Mouse (Mus musculus) heart, adult 18-20 months (tissue): ENCODE data around the gene Art4. TPM values are rescaled to one million over a fixed set of nuclear protein-coding genes. Genes with fewer than 3 reads are reported as not detected.
A peak's percentile ranks its signal among the peaks of the same experiment; 100 is the strongest.

ENCODE experiments used
- DNase-seq, 2 experiments: peaks; one replicate each; pipeline ENCODE4 v3.0.0; 2021 to 2022; ENCODE audit warnings: mixed read lengths in 1 of 2
- total RNA-seq, 2 experiments: library from RNA; stranded (reverse); gene quantifications; 2 replicates each; pipeline ENCODE4 v1.2.3; 2021

Art4 gene
- total RNA-seq, 2 experiments from 2014 or later = 18.7 to 21.8 TPM

- DNase-seq = peak in 1 of 2 experiments; percentile 29
Measured at GRCm38 (mm10) chr6:136827516-136827880, 30.0 kb downstream of the Art4 start, which contains the start of gene BC049715. Gene BC049715 (plus strand): TSS chr6:136827626.

DNA sequence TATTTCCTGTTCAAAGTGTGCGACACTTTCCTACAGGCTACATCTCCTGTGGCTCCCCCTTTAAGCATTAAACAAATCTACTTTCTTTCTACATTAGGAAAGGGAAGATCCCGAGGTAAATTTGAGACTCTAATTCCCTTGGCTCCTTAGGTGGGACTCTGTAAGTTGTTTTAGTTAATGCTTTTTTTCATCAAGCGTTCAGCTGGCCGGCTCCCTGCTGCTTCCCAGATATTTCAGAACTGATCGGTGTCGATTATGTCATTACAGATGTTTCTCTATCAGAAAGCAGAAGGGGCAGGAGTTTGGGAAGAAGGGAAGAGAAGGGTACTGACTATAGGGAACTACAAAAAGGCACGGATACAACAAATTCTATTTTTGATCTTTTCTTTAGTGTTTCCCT lies 30.4 kb downstream of the Art4 start:
- no peak for DNase-seq

- DNase-seq = no peak
Measured at GRCm38 (mm10) chr6:136824987-136825386, 32.5 kb downstream of the Art4 start.

GRCm38 (mm10) chr6:136821086-136821485 lies 36.4 kb downstream of the Art4 start:
- no peak for DNase-seq

GRCm38 (mm10) chr6:136820381-136820780 lies 37.2 kb downstream of the Art4 start:
- peak in 1 of 2 experiments; percentile 18 for DNase-seq

- DNase-seq = no peak
Measured at GRCm38 (mm10) chr6:136817549-136817948, 40.0 kb downstream of the Art4 start.

DNA sequence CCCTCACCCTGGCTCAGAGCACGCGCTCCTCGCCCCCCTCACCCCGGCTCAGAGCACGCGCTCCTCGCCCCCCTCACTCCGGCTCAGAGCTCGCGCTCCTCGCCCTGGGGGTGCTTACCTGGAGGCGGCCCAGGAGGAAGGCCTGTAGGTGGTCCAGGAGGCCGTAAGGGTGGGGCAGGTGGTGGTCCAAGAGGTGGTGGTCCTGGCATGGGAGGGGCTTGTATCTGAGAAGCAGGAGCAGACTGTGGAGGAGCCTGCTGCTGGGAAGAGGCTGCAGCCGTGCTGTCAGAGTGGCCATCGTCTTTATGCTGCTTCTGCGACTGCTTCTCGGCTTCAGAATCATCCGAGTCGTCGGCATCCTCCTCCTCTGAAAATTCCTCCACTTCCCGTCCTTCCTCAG lies 40.7 kb downstream of the Art4 start:
- DNase-seq = no peak

DNA sequence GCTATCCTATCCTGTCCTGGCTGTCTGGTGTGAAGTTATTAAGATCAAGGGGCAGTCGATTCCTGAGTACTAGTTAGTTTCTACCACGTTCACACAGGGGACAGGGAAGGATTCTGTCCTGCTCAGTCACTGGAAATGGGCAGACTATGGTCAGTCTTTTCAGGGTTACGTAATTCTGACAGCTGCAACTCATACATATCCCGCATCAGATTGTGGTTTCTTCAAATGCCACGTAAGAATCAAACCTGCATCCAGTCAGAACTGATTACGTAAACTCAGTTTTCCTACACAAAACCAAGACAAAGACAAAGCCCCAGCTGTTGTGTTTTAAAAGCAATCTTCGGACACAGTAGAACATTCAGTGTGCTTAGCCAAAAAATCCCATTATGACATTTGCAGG lies 42.2 kb downstream of the Art4 start:
- no peak for DNase-seq

GRCm38 (mm10) chr6:136813117-136813516 lies 44.4 kb downstream of the Art4 start:
- peak in 1 of 2 experiments; percentile 20 for DNase-seq

DNA sequence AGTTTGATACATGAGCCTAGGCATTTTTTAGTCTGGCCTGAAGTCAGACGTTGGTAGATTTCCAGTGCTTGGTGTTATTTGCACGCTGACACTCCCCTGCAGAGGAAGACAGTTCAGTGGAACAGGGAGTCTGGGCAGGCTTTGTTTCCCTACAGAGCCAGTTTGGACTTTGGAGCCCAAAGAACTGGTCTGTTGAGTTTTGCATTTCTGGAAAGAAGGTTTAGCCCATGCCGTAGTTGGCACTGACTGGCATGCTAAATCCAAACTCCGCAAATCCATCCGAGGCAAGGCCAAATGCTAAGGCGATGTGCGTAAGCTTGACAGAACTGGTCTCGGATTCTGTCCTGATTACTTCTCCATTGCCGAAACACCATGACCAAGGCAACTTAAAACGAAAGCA lies 46.3 kb downstream of the Art4 start:
- no peak for DNase-seq

DNA sequence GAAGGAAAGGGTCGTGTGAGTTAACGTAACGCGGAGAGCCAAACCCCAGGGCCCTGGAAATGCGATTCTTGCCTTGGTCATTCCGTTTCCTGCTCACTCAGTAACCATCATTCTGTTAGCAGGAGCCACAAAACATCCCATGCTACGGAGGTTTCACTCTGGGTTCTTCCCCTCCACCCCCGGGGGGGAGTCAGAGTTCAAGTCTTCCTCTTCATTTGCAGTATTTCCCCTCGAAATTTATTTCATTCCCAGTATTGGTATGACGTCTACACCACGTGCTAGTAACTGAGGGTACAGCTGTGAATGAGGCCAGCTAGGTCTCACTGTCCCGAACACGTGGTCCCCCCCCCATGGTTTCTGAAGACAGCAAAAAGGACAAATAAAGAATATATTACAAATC lies 47.9 kb downstream of the Art4 start:
- DNase-seq = no peak

- peak; percentile 75 to 76 for DNase-seq
Measured at GRCm38 (mm10) chr6:136809077-136809476, 48.5 kb downstream of the Art4 start.

- DNase-seq = peak; percentile 36 to 56
Measured at GRCm38 (mm10) chr6:136808631-136809046, 48.9 kb downstream of the Art4 start.

DNA sequence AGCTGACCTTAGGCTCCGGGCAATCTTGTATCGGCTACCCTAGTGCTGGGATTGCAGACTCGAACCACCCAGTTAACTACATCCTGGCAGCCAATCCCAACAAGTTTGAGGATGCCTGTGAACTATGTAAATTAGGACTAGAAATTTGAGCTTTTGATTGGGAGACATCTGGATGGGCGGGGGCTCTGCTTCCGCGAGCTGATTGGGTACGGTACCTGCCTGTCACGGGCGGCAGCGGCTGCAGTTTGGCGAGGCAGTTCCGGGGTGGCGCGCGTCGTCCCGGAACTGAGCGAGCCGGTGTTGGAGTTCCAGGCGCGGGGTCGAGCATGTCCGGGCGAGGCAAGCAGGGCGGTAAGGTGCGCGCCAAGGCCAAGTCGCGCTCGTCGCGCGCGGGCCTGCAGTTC lies 49.5 kb downstream of the Art4 start, which contains the start of gene H2afj:
Gene H2afj (plus strand): TSS at position 231 of the 404 bp plus-strand sequence.
- peak; percentile 99 for DNase-seq

GRCm38 (mm10) chr6:136807395-136808013 lies 50.0 kb downstream of the Art4 start:
- no peak for DNase-seq

DNA sequence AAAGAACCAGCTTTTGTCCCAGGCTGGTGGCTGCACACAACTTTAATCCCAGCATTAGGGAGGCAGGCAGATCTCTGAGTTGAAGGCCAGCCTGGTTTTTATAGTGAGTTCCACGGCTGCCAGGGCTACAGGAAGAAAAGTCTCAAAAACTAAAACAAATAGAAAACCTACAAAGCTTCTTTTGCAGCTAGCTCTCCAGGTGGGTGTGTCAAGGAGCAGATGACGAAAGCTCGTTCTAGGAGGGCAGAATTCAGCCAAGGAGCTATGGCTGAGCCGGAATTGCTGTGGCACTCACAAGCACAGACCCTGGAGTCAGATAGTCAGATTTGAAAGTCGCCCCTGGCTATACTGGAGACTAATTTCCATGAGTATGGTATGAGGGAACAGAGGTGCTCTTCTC lies 50.7 kb downstream of the Art4 start:
- no peak for DNase-seq

GRCm38 (mm10) chr6:136805409-136805775 lies 52.1 kb downstream of the Art4 start:
- DNase-seq = no peak

DNA sequence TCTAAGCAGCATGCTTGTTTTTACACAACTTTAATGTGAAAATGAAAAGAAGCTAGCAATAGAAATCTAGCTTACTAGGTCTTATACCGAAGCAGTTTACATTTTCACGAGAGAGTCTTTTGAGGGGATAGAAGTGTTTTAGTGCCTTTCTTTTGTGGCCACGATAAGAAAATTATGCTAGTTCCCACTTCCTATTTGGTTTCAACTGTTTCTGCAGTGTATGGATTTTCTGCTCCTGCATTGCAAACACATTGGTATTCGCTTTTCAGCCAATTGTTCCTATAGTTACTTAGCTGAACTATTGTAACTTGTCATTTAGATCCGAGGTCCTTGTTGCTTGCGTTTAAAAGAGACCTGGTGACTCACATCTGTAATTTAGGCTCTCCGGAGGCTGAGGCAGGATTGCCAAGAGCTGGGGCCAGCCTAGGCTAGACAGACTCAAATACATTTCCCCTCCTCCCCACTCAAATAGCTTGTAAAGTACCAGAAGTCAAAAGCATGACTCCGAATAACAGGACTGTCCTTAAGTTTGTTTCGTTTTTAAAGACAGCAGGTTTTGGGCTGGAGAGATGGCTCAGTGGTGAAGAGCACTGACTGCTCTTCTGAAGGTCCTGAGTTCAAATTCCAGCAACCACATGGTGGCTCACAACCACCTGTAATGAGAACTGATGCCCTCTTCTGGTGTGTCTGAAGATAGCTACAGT lies 52.7 kb downstream of the Art4 start:
- DNase-seq = no peak

DNA sequence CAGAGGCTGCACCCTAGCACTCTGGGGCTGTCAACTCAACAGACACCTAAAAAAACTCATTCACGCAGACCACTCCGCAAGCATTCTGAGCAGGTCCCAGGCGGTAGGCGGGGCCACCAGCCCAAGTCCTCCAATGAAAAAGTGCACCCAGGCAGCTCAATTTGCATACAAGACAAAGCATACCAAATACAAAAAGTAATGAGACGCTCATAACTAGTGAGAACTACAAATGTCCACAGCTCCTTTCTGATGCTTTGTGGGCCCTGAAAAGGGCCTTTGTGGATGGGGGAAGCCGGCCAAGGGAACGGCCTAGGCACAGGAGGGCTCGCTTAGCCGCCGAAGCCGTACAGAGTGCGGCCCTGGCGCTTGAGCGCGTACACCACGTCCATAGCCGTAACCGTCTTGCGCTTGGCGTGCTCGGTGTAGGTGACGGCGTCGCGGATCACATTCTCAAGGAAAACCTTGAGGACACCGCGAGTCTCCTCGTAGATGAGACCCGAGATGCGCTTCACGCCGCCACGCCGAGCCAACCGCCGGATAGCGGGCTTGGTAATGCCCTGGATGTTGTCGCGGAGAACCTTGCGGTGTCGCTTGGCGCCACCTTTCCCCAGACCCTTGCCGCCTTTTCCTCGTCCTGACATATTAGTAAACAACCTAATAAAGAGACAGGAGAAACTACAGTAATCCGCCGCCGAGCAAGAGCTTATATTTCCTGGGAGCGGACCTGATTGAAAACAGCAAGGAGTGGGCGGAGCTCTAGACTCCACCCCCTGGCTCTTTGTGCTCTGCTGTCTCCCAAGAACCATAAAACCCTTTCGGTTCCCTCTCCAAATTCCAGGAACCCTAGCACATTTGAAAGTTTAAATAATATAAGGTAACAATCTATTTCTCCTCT lies 53.5 kb downstream of the Art4 start, which contains the start of gene Hist4h4:
Gene Hist4h4 (minus strand): TSS at position 677 of the 895 bp plus-strand sequence.
- peak; percentile 97 to 100 for DNase-seq

DNA sequence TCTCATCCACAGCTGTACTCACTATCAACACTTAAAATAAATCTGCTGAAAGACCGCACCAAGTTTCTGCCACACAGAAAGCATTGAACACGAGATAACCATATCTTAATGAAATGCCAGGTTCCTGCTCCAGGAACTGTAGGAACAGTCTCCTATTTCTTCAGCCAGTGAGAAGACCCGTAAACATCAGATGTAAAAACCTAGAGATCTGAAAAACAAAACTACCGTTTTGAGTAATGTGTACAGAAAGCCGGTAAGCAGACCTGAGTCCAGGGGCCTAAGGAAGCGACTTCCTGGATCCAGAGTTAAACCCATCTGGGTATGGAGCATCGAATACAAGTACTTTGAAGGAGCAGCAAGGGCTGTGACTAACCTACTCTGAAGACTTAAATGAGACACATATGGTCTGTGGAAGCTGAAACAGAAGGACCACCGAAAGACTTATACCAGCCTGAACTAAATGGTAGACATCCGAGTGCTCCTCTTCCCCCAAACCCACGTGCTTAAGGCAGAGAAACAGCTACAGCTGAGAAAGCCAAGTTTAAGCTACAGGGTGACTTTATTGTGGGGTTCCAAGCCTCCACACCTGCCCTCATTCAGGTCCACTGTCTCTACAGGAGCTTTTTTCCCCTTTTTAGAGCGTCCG lies 54.3 kb downstream of the Art4 start:
- no peak for DNase-seq

DNA sequence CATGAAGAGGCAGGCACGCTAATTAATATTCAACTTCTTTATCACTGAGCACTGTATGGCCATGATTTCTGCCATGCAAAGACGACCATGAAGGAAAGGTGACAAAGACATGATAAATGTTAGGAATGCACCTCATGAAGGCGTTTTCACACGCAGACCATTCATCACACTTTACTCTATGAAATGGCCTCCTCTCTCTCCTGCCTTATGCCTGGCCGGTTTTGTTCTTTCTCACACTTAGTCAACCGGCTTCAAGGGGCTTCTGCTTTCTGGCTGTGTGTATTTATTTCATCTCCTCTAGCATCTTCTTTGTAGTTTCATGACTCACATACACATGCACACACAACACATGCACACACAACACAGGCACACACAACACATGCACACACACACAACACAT lies 56.3 kb downstream of the Art4 start:
- DNase-seq = no peak

DNA sequence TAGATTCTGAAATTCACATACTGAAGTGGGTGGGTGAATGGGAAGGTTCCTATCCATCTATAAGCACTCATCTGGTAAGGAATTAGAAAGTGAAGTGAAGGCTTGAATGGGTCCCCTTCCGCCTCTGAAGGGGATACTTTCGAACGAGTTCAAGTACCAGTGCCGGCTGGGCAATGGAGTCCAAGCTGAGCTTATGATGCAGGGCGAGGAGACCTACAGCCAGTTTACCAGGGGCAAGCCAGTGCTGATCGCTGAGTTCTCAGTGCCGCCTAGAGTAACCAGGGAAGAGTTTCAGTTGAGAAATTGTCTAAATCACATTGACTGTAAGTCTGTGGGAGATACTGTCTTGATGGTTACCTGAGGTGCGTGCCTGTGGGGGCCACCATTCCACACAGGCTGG lies 56.8 kb downstream of the Art4 start:
- DNase-seq = no peak
